Mouse (Mus musculus) ES-E14 (cell line): ENCODE data around the gene Dlgap1. TPM values are rescaled to one million over a fixed set of nuclear protein-coding genes. Genes with fewer than 3 reads are reported as not detected.

Source experiments
- DNase-seq: peaks from one replicate; pipeline ENCODE4 v3.0.0-alpha.2; 2013; ENCODE audit warnings: low read depth, low spot score
- H3K27ac ChIP-seq: 2 replicates; pipeline ENCODE4 v1.5.1; 2012; ENCODE audit warnings: low read depth, mild to moderate bottlenecking, low read length, moderate library complexity, mixed read lengths; ENCODE audit not compliant: poor library complexity, insufficient read depth, severe bottlenecking
- H3K36me3 ChIP-seq: 2 replicates; pipeline ENCODE4 v1.6.1; 2012; ENCODE audit warnings: mild to moderate bottlenecking, low read length, moderate library complexity, mixed read lengths; ENCODE audit not compliant: control insufficient read depth, poor library complexity, insufficient read depth, severe bottlenecking
- H3K4me1 ChIP-seq, 2 experiments: fragments of 150-350 bp in 1 of 2; sonication (generic) in 1 of 2; 2 replicates each; pipeline ENCODE4 v1.6.1; 2012; ENCODE audit warnings: low read length in 2 of 2, mild to moderate bottlenecking in 1 of 2, mixed read lengths in 1 of 2; ENCODE audit not compliant: control insufficient read depth in 2 of 2, insufficient read depth in 2 of 2, poor library complexity in 1 of 2
- H3K4me3 ChIP-seq, 2 experiments: fragments of 150-350 bp in 1 of 2; sonication (generic) in 1 of 2; 2 replicates each; pipeline ENCODE4 v1.5.1; 2012; ENCODE audit warnings: low read length in 2 of 2, low read depth in 1 of 2, mild to moderate bottlenecking in 1 of 2, mixed read lengths in 1 of 2; ENCODE audit not compliant: insufficient read depth in 1 of 2, poor library complexity in 1 of 2, severe bottlenecking in 1 of 2
- H3K9ac ChIP-seq: 2 replicates; pipeline ENCODE4 v1.6.1; 2012; ENCODE audit warnings: low read depth, mild to moderate bottlenecking, low read length, mixed read lengths; ENCODE audit not compliant: poor library complexity, insufficient read depth, severe bottlenecking
- H3K9me3 ChIP-seq: fragments of 150-350 bp; sonication (generic); 2 replicates; pipeline ENCODE4 v1.6.1; 2012; ENCODE audit warnings: low read depth, mild to moderate bottlenecking, low read length; ENCODE audit not compliant: control insufficient read depth, insufficient read depth
- CHD2 ChIP-seq: IDR thresholded peaks from 2 replicates; pipeline ENCODE4 v1.6.1; 2014; ENCODE audit warnings: mild to moderate bottlenecking, low read depth, low read length, inconsistent platforms
- HCFC1 ChIP-seq: IDR thresholded peaks from 2 replicates; pipeline ENCODE4 v1.6.1; 2012; ENCODE audit warnings: low read length, inconsistent platforms, borderline replicate concordance; ENCODE audit not compliant: insufficient read depth
- MAFK ChIP-seq: IDR thresholded peaks from 2 replicates; pipeline ENCODE4 v1.6.1; 2014; ENCODE audit warnings: mild to moderate bottlenecking, low read depth, low read length, inconsistent platforms; ENCODE audit not compliant: insufficient read depth
- ZC3H11A ChIP-seq: IDR thresholded peaks from 2 replicates; pipeline ENCODE4 v1.6.1; 2012; ENCODE audit warnings: low read depth, mild to moderate bottlenecking, inconsistent platforms, low read length, borderline replicate concordance
- ZNF384 ChIP-seq: IDR thresholded peaks from 2 replicates; pipeline ENCODE4 v1.6.1; 2012; ENCODE audit warnings: low read depth, low read length, inconsistent platforms
- in situ Hi-C, 2 experiments: fragments of 600-800 bp; cut with MboI; formaldehyde crosslinking; loops; one replicate each; pipeline ENCODE4 v1.15.1; 2025; ENCODE audit warnings: low sequenced_read_pairs in 2 of 2, inconsistent platforms in 1 of 2; ENCODE audit not compliant: unreplicated experiment in 2 of 2
- total RNA-seq: library from RNA; depleted of rRNA; stranded (reverse); fragments of 300-350 nt; gene quantifications from 2 replicates; pipeline ENCODE4 v1.2.3, GENCODE M21; 2012

Gene Dlgap1
- total RNA-seq, 1 experiment: 0.94 TPM

GRCm38 (mm10) chr17:70486831-70487230 is 518.0 kb downstream of the Dlgap1 start:
- Histone ChIP-seq H3K9me3 (no peaks in the 10 kb centered on the region), H3K4me3 (no peak overlapping the region), H3K27ac (no peak overlapping the region), H3K4me1 (no peaks in the 10 kb centered on the region), H3K36me3 (no peaks in the 10 kb centered on the region), H3K9ac (no peak overlapping the region)
- DNase-seq: no peak
- in situ Hi-C loops: no loop called here
- TF ChIP-seq CHD2 (no peak), ZNF384 (no peak), MAFK (no peak), ZC3H11A (no peak), HCFC1 (no peak)

GRCm38 (mm10) chr17:70488784-70489265 is 520.0 kb downstream of the Dlgap1 start:
- H3K4me3 ChIP-seq: no peak overlapping the region
- in situ Hi-C loops: no loop called here
- no peaks in the 10 kb centered on the region for H3K4me1 ChIP-seq
- H3K36me3 ChIP-seq: no peaks in the 10 kb centered on the region
- H3K27ac ChIP-seq: no peak overlapping the region; the same call in 1 of the 2 replicates
- H3K9ac ChIP-seq: no peak overlapping the region
- TF ChIP-seq ZC3H11A (no peak), HCFC1 (no peak), CHD2 (no peak), ZNF384 (no peak)
- no peaks in the 10 kb centered on the region for H3K9me3 ChIP-seq
- DNase-seq: no peak

- Histone ChIP-seq H3K27ac (no peak overlapping the region), H3K9me3 (no peaks in the 10 kb centered on the region), H3K9ac (no peak overlapping the region), H3K4me1 (no peaks in the 10 kb centered on the region), H3K4me3 (no peak overlapping the region), H3K36me3 (no peaks in the 10 kb centered on the region)
- in situ Hi-C loops: no loop called here
- no peak for DNase-seq
- TF ChIP-seq MAFK: no peak
- no peak for TF ChIP-seq ZC3H11A
- no peak for TF ChIP-seq HCFC1
- no peak for TF ChIP-seq CHD2
Measured at GRCm38 (mm10) chr17:70491575-70491974, 522.7 kb downstream of the Dlgap1 start.

- TF ChIP-seq MAFK (no peak), ZC3H11A (no peak), HCFC1 (no peak), CHD2 (no peak), ZNF384 (no peak)
- no peaks in the 10 kb centered on the region for H3K36me3 ChIP-seq
- no peak overlapping the region for H3K27ac ChIP-seq
- in situ Hi-C loops: no loop called here
- no peaks in the 10 kb centered on the region for H3K4me1 ChIP-seq
- no peak overlapping the region for H3K4me3 ChIP-seq
- H3K9ac ChIP-seq: no peak overlapping the region
- H3K9me3 ChIP-seq: no peaks in the 10 kb centered on the region
- DNase-seq: no peak
Measured at GRCm38 (mm10) chr17:70494338-70494737, 525.5 kb downstream of the Dlgap1 start.

- Histone ChIP-seq H3K9ac (no peak overlapping the region), H3K4me1 (no peaks in the 10 kb centered on the region), H3K36me3 (no peaks in the 10 kb centered on the region), H3K4me3 (no peak overlapping the region), H3K9me3 (no peaks in the 10 kb centered on the region), H3K27ac (no peak overlapping the region)
- no peak for TF ChIP-seq CHD2
- TF ChIP-seq MAFK: no peak
- TF ChIP-seq ZNF384: no peak
- no peak for TF ChIP-seq ZC3H11A
- no peak for TF ChIP-seq HCFC1
- in situ Hi-C loops: no loop called here
- no peak for DNase-seq
Measured at GRCm38 (mm10) chr17:70498256-70498655, 529.4 kb downstream of the Dlgap1 start.
